Mouse (Mus musculus): ENCODE measurements around the gene Mphosph9. TPM values are rescaled to one million over a fixed set of nuclear protein-coding genes. Genes with fewer than 3 reads are reported as not detected.
"Not testable (repeated sequence)": the region's sequence is repeated elsewhere in the genome, so short reads cannot be mapped to it uniquely, and the experiment has no call there.

Gene Mphosph9
- polyA plus RNA-seq, 1 experiment from 2014 or later, result 20.9 TPM

DNA sequence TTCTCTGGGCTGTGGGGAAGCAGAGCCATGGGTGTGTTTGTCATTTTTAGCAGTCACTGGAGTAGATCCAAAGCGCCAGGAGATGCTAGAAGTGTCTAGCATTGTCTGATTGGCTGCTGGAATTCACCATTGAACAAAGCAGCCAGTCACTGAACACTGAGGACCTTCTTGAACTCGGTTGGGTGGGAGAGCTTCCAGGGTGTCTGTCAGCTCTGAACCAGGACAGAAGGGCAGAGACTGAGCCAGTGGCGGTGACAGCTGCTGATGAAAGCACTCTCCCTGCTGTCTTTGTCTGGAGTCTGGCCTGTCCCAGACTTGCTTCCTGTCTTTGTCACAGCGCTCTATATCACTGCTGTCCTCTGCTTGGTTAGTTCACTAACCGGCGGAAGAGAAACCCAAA, 6.6 kb upstream of the Mphosph9 start:
- H3K9me3 ChIP-seq, result no peaks in the 10 kb centered on the region
- no peaks in the 10 kb centered on the region for H3K27me3 ChIP-seq (ENCODE audit: poor library complexity, severe bottlenecking)
- no peak for DNase-seq (ENCODE audit: extremely low spot score, low spot score)
- peaks cover 10% of the 10 kb centered on the region for H3K4me1 ChIP-seq
- H3K4me3 ChIP-seq, result no peak overlapping the region
- peak overlapping the region; percentile 71 for H3K27ac ChIP-seq
- 58% methylated on average over 6 of the region's 6 CpGs for WGBS
- H3K36me3 ChIP-seq (replicated peaks), result peaks cover 9% of the 10 kb centered on the region

DNA sequence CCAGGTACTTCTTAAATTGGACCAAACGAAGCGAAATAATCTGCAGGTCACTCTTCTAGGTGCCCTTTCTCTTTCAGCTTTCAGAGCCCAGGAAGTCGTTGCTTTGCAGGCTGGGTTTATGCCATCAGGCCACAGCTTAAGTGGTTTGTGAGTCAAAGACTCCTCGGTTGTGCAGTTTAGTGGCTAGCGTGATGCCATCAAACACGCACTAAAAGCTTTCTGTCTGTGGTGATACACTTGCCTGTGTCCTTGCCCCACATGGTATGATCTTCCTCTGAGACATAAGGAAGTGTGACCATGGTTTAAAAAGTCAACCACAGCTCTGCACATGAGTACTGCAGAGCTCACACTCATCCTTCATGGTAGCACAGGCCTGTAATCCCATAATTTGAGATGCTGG, 2.3 kb upstream of the Mphosph9 start:
- H3K4me1 ChIP-seq, result peaks cover 28% of the 10 kb centered on the region
- no peak overlapping the region for H3K4me3 ChIP-seq
- H3K9me3 ChIP-seq, result no peaks in the 10 kb centered on the region
- DNase-seq (ENCODE audit: extremely low spot score, low spot score), result no peak
- H3K27ac ChIP-seq, result no peak overlapping the region
- H3K27me3 ChIP-seq (ENCODE audit: poor library complexity, severe bottlenecking), result no peaks in the 10 kb centered on the region
- WGBS, result 85% methylated on average over 6 of the region's 6 CpGs
- H3K36me3 ChIP-seq (replicated peaks), result peaks cover 2% of the 10 kb centered on the region

DNA sequence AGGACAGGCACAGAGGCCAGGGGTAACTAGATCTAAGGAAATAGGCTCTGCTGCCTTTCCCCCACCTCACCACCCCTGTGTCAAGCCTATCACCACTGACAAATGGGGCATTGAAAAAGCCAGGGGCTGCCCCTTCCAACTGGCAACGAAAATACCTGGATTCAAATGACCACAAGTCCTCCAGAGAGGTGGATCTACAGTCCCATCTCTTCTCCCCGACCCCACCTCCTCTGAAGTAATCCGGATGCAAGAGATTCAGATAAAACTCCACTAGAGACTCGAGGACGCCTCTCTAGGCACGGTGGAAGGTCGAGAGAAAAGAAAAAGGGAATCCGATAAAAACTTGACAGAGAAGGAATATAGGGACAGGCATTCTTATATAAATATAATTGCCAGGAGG, 943 bp downstream of the Mphosph9 start:
- H3K9me3 ChIP-seq, result no peaks in the 10 kb centered on the region
- peaks cover 30% of the 10 kb centered on the region for H3K36me3 ChIP-seq (replicated peaks)
- no peaks in the 10 kb centered on the region for H3K27me3 ChIP-seq (ENCODE audit: poor library complexity, severe bottlenecking)
- peak overlapping the region; percentile 75 for H3K4me3 ChIP-seq
- peak overlapping the region; percentile 98 for H3K27ac ChIP-seq
- peaks cover 21% of the 10 kb centered on the region for H3K4me1 ChIP-seq
- DNase-seq (ENCODE audit: extremely low spot score, low spot score), result no peak
- 6% methylated on average over 8 of the region's 8 CpGs for WGBS

DNA sequence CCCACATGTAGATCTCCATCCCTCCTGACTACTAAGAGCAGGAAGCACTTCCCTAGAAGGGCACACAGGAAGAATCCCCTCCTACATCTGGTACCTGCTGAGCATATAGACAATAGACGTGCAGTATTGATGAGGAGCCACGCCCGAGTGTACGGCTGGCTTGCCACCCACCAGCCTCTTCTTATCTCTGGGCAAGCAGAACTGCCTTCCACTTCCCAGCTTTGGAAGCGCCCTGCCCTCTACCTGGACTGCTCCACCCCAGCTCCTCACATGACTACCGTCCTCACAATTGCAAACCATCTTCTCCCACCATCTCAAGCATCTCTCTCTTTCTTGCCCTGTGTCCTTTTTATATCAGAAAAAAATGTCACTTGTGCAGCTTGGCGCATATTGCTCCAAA, 10.1 kb downstream of the Mphosph9 start:
- no peaks in the 10 kb centered on the region for H3K4me1 ChIP-seq
- peaks cover 95% of the 10 kb centered on the region for H3K36me3 ChIP-seq (replicated peaks)
- H3K4me3 ChIP-seq, result no peak overlapping the region
- no peak for DNase-seq (ENCODE audit: extremely low spot score, low spot score)
- 90% methylated on average over 7 of the region's 7 CpGs for WGBS
- H3K9me3 ChIP-seq, result peaks cover 2% of the 10 kb centered on the region
- no peak overlapping the region for H3K27ac ChIP-seq
- H3K27me3 ChIP-seq (ENCODE audit: poor library complexity, severe bottlenecking), result no peaks in the 10 kb centered on the region

DNA sequence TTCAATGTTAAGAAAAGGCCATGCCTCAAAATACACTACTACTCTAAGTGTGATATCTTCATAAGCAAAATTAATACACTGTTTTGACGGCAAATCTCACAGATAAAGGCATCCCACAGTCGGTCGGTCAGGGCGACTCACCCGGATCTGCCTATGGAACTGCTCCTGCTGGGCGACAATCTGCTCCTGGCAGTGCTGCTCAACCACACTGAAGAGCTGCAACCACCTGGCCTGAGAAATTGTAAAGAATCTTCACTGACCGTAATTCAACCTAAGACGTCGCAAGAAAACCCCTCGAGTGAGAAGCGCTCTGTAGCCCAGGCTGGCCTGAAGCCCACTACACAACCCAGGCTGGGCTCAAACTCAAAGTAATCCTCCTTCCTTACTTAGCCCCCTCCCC, 11.8 kb downstream of the Mphosph9 start:
- Histone ChIP-seq H3K9me3 (peaks cover 11% of the 10 kb centered on the region), H3K27me3 (ENCODE audit: poor library complexity, severe bottlenecking) (peaks cover 6% of the 10 kb centered on the region; the same call in 1 of the 2 replicates), H3K36me3 (replicated peaks) (peaks cover 95% of the 10 kb centered on the region), H3K4me3 (no peak overlapping the region), H3K27ac (no peak overlapping the region), H3K4me1 (no peaks in the 10 kb centered on the region)
- WGBS, result 94% methylated on average over 11 of the region's 11 CpGs
- DNase-seq (ENCODE audit: extremely low spot score, low spot score), result no peak

DNA sequence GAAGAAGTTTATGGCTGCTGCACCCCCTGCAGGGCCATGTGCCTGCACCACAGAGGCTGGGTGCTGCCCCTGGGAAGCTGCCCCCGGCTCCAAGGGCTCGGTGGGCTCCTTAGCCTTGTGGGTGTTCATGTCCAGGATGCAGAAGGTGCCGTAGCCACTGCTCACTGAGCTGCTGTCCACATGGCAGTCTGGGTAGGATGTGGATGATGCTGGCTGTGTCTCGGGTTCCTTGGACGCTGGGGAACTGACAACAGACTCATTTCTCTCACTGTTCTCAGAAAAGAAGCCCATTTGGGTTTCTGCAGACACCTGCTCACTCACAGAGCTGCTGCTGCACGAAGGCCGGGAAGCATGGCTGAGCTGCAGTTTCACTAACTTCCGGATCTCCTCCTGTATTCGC, 12.3 kb downstream of the Mphosph9 start:
- Histone ChIP-seq H3K36me3 (replicated peaks) (peaks cover 95% of the 10 kb centered on the region), H3K4me1 (no peaks in the 10 kb centered on the region)
- DNase-seq (ENCODE audit: extremely low spot score, low spot score), result no peak

DNA sequence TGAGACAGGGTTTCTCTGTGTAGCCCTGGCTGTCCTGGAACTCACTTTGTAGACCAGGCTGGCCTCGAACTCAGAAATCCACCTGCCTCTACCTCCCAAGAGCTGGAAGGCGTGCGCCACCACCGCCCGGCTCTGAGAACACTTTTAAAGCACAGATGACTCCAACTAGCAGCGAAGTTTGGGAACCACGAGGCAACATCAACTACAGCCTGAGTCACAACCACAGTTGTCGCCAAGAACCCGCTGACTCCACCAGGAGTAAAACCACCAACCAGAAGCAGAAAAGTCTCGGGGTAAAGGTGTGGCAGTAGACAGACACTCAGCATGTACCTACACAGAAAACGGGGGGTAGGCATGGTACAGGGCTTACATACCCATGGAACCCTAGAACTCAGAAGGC, 17.7 kb downstream of the Mphosph9 start:
- no peak for DNase-seq (ENCODE audit: extremely low spot score, low spot score)
- 94% methylated on average over 11 of the region's 11 CpGs for WGBS
- Histone ChIP-seq H3K9me3 (peaks cover 11% of the 10 kb centered on the region), H3K27me3 (ENCODE audit: poor library complexity, severe bottlenecking) (peaks cover 31% of the 10 kb centered on the region), H3K4me1 (peaks cover 4% of the 10 kb centered on the region; the same call in 1 of the 2 replicates), H3K27ac (no peak overlapping the region), H3K36me3 (replicated peaks) (peaks cover 100% of the 10 kb centered on the region), H3K4me3 (no peak overlapping the region)

More for the DNA sequence above, 12.3 kb downstream of the Mphosph9 start:
- 94% methylated on average over 9 of the region's 9 CpGs for WGBS
- peaks cover 11% of the 10 kb centered on the region; the same call in 1 of the 2 replicates for H3K27me3 ChIP-seq (ENCODE audit: poor library complexity, severe bottlenecking)
- H3K27ac ChIP-seq, result no peak overlapping the region
- H3K9me3 ChIP-seq, result peaks cover 11% of the 10 kb centered on the region
- H3K4me3 ChIP-seq, result no peak overlapping the region

DNA sequence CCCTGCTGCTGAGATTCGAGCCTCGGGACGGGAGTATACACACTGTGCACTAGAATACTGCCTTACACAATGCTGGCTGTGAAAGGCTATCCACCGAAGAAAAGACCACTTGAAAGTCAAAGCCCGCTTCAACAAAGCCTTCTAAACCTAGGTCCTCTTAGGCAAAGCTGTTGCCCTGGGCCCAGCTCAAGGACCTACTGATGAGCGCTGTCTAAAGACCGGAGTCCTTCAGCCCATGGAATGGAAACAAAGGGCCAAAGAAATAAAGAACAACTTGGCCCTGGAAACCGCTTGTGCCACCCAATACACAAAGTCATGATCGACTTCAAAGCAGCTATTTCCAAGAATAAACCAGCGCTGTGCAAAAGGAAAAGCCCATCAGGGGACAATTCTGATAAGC, 18.6 kb downstream of the Mphosph9 start:
- peaks cover 97% of the 10 kb centered on the region for H3K36me3 ChIP-seq (replicated peaks)
- 78% methylated on average over 10 of the region's 10 CpGs for WGBS
- H3K4me3 ChIP-seq, result no peak overlapping the region
- no peak overlapping the region for H3K27ac ChIP-seq
- peak; percentile 18 for DNase-seq (ENCODE audit: extremely low spot score, low spot score)
- peaks cover 31% of the 10 kb centered on the region for H3K27me3 ChIP-seq (ENCODE audit: poor library complexity, severe bottlenecking)
- peaks cover 4% of the 10 kb centered on the region; the same call in 1 of the 2 replicates for H3K4me1 ChIP-seq
- peaks cover 11% of the 10 kb centered on the region for H3K9me3 ChIP-seq

DNA sequence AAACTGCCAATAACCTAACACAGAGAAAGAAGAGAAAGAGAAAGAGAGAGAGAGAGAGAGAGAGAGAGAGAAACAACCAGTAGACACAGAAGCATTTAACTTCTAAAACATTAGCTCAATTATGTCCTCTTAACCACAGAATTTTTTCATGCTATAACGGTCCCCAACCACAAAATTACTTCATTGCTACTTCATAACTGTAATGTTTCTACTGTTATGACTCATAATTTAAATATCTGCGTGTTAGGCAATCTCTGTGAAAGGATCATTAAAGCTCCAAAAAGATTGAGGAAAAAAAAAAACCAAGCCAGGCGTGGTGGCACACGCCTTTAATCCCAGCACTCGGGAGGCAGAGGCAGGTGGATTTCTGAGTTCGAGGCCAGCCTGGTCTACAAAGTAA, 24.9 kb downstream of the Mphosph9 start:
- H3K4me3 ChIP-seq; DNase-seq (ENCODE audit: extremely low spot score, low spot score); H3K4me1 ChIP-seq; H3K9me3 ChIP-seq; H3K27ac ChIP-seq: not testable (repeated sequence)
- 95% methylated on average over 6 of the region's 6 CpGs for WGBS
- H3K27me3 ChIP-seq (ENCODE audit: poor library complexity, severe bottlenecking), result peaks cover 19% of the 10 kb centered on the region
- H3K36me3 ChIP-seq (replicated peaks), result peaks cover 86% of the 10 kb centered on the region

DNA sequence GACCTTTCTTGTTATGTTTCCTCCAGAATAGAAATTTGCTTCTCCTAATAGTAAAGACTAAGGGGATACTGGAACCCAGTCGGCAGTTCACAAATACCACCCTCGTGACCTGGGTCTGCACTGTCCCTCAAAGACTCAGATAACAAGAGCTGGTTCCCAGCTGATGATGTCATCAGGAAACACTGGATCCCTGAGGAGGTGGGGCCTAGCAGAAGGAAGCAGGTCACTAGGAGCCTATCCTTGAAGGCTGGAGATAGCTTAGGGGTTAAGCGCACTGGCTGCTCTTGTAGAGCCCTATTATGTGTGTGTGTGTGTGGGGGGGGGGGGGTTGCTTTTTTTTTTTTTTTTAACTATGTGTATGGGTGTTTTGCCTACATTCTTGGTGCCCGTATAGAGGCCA, 27.6 kb downstream of the Mphosph9 start:
- 86% methylated on average over 4 of the region's 4 CpGs for WGBS
- Histone ChIP-seq H3K36me3 (replicated peaks) (peaks cover 84% of the 10 kb centered on the region), H3K27me3 (ENCODE audit: poor library complexity, severe bottlenecking) (no peaks in the 10 kb centered on the region)

DNA sequence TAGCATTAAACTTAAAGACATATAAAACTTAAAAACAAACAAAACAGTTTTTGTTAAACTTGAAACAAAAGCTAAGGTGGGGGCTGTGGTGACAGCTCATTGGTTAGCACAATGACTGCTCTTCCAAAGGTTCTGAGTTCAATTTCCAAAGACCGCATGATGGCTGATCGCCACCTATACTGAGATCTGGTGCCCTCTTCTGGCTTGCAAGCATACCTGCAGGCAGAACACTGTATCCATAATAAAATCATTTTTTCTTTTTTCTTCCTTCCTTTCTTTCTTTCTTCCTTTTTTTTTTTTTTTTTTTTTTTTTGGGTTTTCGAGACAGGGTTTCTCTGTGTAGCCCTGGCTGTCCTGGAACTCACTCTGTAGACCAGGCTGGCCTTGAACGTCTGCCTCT, 28.5 kb downstream of the Mphosph9 start:
- not testable (repeated sequence) for DNase-seq (ENCODE audit: extremely low spot score, low spot score); H3K27ac ChIP-seq; H3K4me3 ChIP-seq; H3K4me1 ChIP-seq; H3K27me3 ChIP-seq (ENCODE audit: poor library complexity, severe bottlenecking); H3K9me3 ChIP-seq
- peaks cover 84% of the 10 kb centered on the region for H3K36me3 ChIP-seq (replicated peaks)
- WGBS, result 61% methylated on average over 4 of the region's 4 CpGs

More for the DNA sequence above, 27.6 kb downstream of the Mphosph9 start:
- Histone ChIP-seq H3K4me1 (no peaks in the 10 kb centered on the region), H3K9me3 (no peaks in the 10 kb centered on the region), H3K27ac (no peak overlapping the region), H3K4me3 (no peak overlapping the region)
- DNase-seq (ENCODE audit: extremely low spot score, low spot score), result no peak

DNA sequence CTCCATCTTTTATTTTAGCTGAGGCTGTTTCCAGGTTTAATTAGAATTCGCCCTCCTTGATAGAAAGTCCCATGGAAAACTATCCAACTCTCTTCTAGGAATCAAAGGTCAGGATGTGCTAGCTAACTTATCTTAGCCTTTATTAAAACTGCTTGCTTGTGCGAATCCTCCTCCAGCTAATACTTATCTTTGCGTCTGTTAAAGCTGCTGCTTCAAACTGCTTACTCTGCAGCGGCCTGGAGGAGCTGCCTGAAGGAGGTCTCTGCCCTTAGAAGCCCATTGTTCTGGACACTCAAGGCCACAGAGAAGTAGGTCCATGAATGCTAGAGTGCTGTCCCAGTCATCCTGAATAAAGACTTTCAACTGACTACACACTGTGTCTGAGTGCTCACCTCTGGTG, 31.3 kb downstream of the Mphosph9 start:
- WGBS, result 94% methylated on average over 4 of the region's 4 CpGs
- Histone ChIP-seq H3K27ac (no peak overlapping the region), H3K4me3 (no peak overlapping the region), H3K36me3 (replicated peaks) (peaks cover 90% of the 10 kb centered on the region), H3K9me3 (no peaks in the 10 kb centered on the region), H3K4me1 (no peaks in the 10 kb centered on the region), H3K27me3 (ENCODE audit: poor library complexity, severe bottlenecking) (no peaks in the 10 kb centered on the region)
- DNase-seq (ENCODE audit: extremely low spot score, low spot score), result no peak

DNA sequence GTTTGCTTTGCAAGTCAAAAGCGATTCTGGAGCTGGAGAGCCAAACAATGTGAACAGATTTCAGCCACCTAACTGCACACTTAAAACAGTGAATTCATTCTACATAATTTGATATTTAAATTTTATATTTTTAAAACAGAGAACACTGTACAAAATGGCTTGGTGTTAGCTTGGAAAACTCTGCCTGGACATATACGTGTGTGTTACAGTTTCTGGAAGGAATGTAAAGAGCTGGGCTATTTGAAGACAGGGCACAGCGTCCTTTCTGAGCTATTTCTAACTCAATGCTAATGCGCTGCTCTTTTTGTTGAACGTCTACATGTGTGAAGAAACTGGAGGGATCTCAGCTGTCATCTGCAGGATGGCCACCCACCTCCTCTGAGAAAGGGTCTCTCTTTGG, 33.8 kb downstream of the Mphosph9 start:
- H3K9me3 ChIP-seq, result no peaks in the 10 kb centered on the region
- no peaks in the 10 kb centered on the region for H3K4me1 ChIP-seq
- H3K4me3 ChIP-seq, result no peak overlapping the region
- no peak for DNase-seq (ENCODE audit: extremely low spot score, low spot score)
- H3K27ac ChIP-seq, result no peak overlapping the region
- WGBS, result 93% methylated on average over 5 of the region's 5 CpGs
- no peaks in the 10 kb centered on the region for H3K27me3 ChIP-seq (ENCODE audit: poor library complexity, severe bottlenecking)
- H3K36me3 ChIP-seq (replicated peaks), result peaks cover 96% of the 10 kb centered on the region

DNA sequence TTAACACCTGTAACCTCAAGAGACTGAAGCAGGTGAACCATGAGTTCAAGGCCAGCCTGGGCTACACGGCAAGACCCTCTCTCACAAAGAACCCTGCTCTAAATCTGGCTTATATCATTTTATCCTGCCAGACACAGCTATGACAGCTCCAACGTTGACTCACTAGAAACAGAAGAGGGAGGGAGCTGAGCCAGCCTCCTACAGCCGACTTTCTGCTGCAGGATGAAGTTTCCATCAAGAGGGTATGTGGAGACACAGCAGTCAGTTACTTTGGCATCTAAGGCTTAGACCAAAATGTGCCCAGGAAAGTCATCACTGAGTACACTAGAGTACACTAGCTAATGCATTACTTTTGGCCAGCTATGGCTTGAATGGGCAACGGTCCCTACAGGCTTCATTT, 37.6 kb downstream of the Mphosph9 start:
- Histone ChIP-seq H3K27me3 (ENCODE audit: poor library complexity, severe bottlenecking) (no peaks in the 10 kb centered on the region), H3K27ac (no peak overlapping the region), H3K4me1 (no peaks in the 10 kb centered on the region), H3K9me3 (peaks cover 4% of the 10 kb centered on the region; the same call in 1 of the 2 replicates), H3K36me3 (replicated peaks) (peaks cover 97% of the 10 kb centered on the region), H3K4me3 (no peak overlapping the region)
- DNase-seq (ENCODE audit: extremely low spot score, low spot score), result no peak
- 92% methylated on average over 4 of the region's 4 CpGs for WGBS
